In genomic region chr8:72646768-72647143, GRCm38 (mm10) we compare ENCODE assay signal across 10 mouse cellular contexts. TPM values are rescaled to one million over a fixed set of nuclear protein-coding genes. Genes with fewer than 3 reads are reported as not detected.
DNase-seq lines count a peak whose midpoint lies in the region; ATAC-seq and TF ChIP-seq lines count a peak whose summit lies in the region.
"Had no signal": no experiment of that assay in that cellular context is flagged by ENCODE, and none has a peak within 500 bp of the region (broad histone marks: within the 10 kb centered on the region; RNA-seq: fewer than 3 reads in every experiment).

No protein-coding gene starts in this region.

- peak overlapping the region; percentile 20 for H3K4me3 ChIP-seq in cerebellum, adult 2 months (replicated peaks; ENCODE audit: insufficient read depth, low read depth, low read length)
- no peak overlapping the region for H3K4me3 ChIP-seq in hindbrain, embryonic 12.5 days
- no peak overlapping the region for H3K4me3 ChIP-seq in hindbrain, embryonic 11.5 days (ENCODE audit: low read depth, low read length)
- peak overlapping the region; percentile 17 for H3K4me3 ChIP-seq in cortical plate, adult 2 months (ENCODE audit: insufficient read depth, low read length)
- no peak overlapping the region for H3K4me3 ChIP-seq in midbrain, embryonic 16.5 days (ENCODE audit: low read depth, low read length)
- H3K4me3 ChIP-seq: limb, embryonic 10.5 days had no signal

- H3K4me2 ChIP-seq in hindbrain, embryonic 12.5 days (replicated peaks): 0 out of 2 replicates have a peak overlapping the region, but pooled peaks have one; percentile 8
- no peak overlapping the region for H3K4me2 ChIP-seq in hindbrain, embryonic 11.5 days (replicated peaks; ENCODE audit: low read depth, low read length)
- H3K4me2 ChIP-seq in midbrain, embryonic 16.5 days (ENCODE audit: low read length): 0 out of 2 replicates have a peak overlapping the region, but pooled peaks have one; percentile 5

- no peak for TF ChIP-seq POLR2A in cerebellum, adult 2 months (IDR thresholded peaks at IDR 0.05; ENCODE audit: borderline replicate concordance, insufficient read depth, low read length)
- no peak for TF ChIP-seq POLR2A in cortical plate, adult 2 months (IDR thresholded peaks at IDR 0.05; ENCODE audit: extremely low read depth, insufficient read depth, low read length)

- H3K4me1 ChIP-seq in cerebellum, adult 2 months (ENCODE audit: control insufficient read depth, insufficient read depth, low read length): 0 out of 2 replicates have a peak, but pooled peaks cover 4% of the 10 kb centered on the region
- H3K4me1 ChIP-seq in hindbrain, embryonic 12.5 days: peaks cover 10% of the 10 kb centered on the region; the same call in 1 of the 2 replicates
- H3K4me1 ChIP-seq in hindbrain, embryonic 11.5 days (replicated peaks; ENCODE audit: control insufficient read depth, insufficient read depth, low read length): no peaks in the 10 kb centered on the region
- peaks cover 2% of the 10 kb centered on the region for H3K4me1 ChIP-seq in cortical plate, adult 2 months (ENCODE audit: control insufficient read depth, insufficient read depth, low read length)
- no peaks in the 10 kb centered on the region for H3K4me1 ChIP-seq in midbrain, embryonic 16.5 days (ENCODE audit: control insufficient read depth, insufficient read depth, low read length)

- no peak overlapping the region for H3K9ac ChIP-seq in hindbrain, embryonic 12.5 days
- no peak overlapping the region for H3K9ac ChIP-seq in hindbrain, embryonic 11.5 days (ENCODE audit: low read depth, low read length)
- no peak overlapping the region for H3K9ac ChIP-seq in midbrain, embryonic 16.5 days (ENCODE audit: low read depth, low read length)
- H3K9ac ChIP-seq: liver, postnatal 0 days had no signal

- no peak overlapping the region for H3K27ac ChIP-seq in cerebellum, adult 2 months (ENCODE audit: insufficient read depth, low read length)
- H3K27ac ChIP-seq in hindbrain, embryonic 12.5 days: peak overlapping the region; percentile 73
- H3K27ac ChIP-seq in hindbrain, embryonic 11.5 days (ENCODE audit: low read depth, low read length): no peak overlapping the region
- peak overlapping the region; percentile 57 for H3K27ac ChIP-seq in cortical plate, adult 2 months (ENCODE audit: insufficient read depth, low read length)
- H3K27ac ChIP-seq in midbrain, embryonic 16.5 days (ENCODE audit: low read length): peak overlapping the region; percentile 58
- H3K27ac ChIP-seq: limb, embryonic 10.5 days had no signal

- H3K36me3 ChIP-seq in hindbrain, embryonic 12.5 days: no peaks in the 10 kb centered on the region
- H3K36me3 ChIP-seq in hindbrain, embryonic 11.5 days (ENCODE audit: control insufficient read depth, insufficient read depth, low read length): no peaks in the 10 kb centered on the region
- H3K36me3 ChIP-seq in midbrain, embryonic 16.5 days (ENCODE audit: control insufficient read depth, insufficient read depth, low read length): no peaks in the 10 kb centered on the region
- H3K36me3 ChIP-seq: limb, embryonic 10.5 days had no signal

- DNase-seq in cerebellum, adult 2 months: no peak
- no peak for DNase-seq in cerebellum, adult 11 months
- DNase-seq in hindbrain, embryonic 11.5 days (ENCODE audit: low spot score): no peak
- no peak for DNase-seq in left cerebral cortex, adult 18-20 months (ENCODE audit: low spot score in 2 of 2)
- DNase-seq in spleen, postnatal 14 days (ENCODE audit: low spot score in 2 of 2): no peak

- ATAC-seq in hindbrain, embryonic 12.5 days (ENCODE audit: low FRiP score): peak; percentile 41; the same call in 1 of the 2 replicates
- ATAC-seq in hindbrain, embryonic 11.5 days (ENCODE audit: low FRiP score): no peak
- peak; percentile 56 for ATAC-seq in midbrain, embryonic 16.5 days

- no peaks in the 10 kb centered on the region; the same call in 1 of the 2 replicates for H3K9me3 ChIP-seq in hindbrain, embryonic 12.5 days (replicated peaks)
- H3K9me3 ChIP-seq in hindbrain, embryonic 11.5 days (ENCODE audit: control insufficient read depth, low read length): no peaks in the 10 kb centered on the region
- H3K9me3 ChIP-seq in midbrain, embryonic 16.5 days (replicated peaks; ENCODE audit: control insufficient read depth, low read length, poor library complexity, severe bottlenecking): no peaks in the 10 kb centered on the region
- H3K9me3 ChIP-seq: limb, embryonic 10.5 days had no signal

- WGBS in cerebellum, adult 2 months: 10% methylated on average over 5 of the region's 5 CpGs
- 74% methylated on average over 5 of the region's 5 CpGs for WGBS in hindbrain, embryonic 12.5 days
- WGBS in hindbrain, embryonic 11.5 days: 82% methylated on average over 5 of the region's 5 CpGs
- 68% methylated on average over 5 of the region's 5 CpGs for WGBS in midbrain, embryonic 16.5 days

- no peak for TF ChIP-seq CTCF in cerebellum, adult 2 months (IDR thresholded peaks at IDR 0.05; ENCODE audit: borderline replicate concordance, insufficient read depth, low read depth, low read length)
- no peak for TF ChIP-seq CTCF in cortical plate, adult 2 months (IDR thresholded peaks at IDR 0.05; ENCODE audit: extremely low read depth, insufficient read depth, low read length)

- no peaks in the 10 kb centered on the region for H3K27me3 ChIP-seq in cerebellum, adult 2 months (ENCODE audit: control insufficient read depth, insufficient read depth, low read length)
- H3K27me3 ChIP-seq in hindbrain, embryonic 12.5 days: no peaks in the 10 kb centered on the region
- no peaks in the 10 kb centered on the region for H3K27me3 ChIP-seq in hindbrain, embryonic 11.5 days (ENCODE audit: control insufficient read depth, insufficient read depth, low read length)
- no peaks in the 10 kb centered on the region for H3K27me3 ChIP-seq in midbrain, embryonic 16.5 days (ENCODE audit: control insufficient read depth, insufficient read depth, low read depth, low read length)

RNA-seq across cellular contexts. Expression of gene Nwd1, which starts 0.2 kb away (rescaled TPM):
- polyA plus RNA-seq in cerebellum, adult 2 months (2012; rRNA removed): 21.2 and 21.6 TPM in 2 replicates
- 0.64 and 0.68 TPM in 2 replicates for polyA plus RNA-seq in hindbrain, embryonic 12.5 days (2016; fragmentation: Nextera tagmentation; extraction: Ambion mirVana)
- polyA plus RNA-seq in hindbrain, embryonic 11.5 days (2014; fragmentation: Nextera tagmentation; extraction: Ambion mirVana): 0.03 TPM in 1 of 2 replicates, not detected in the other
- 17.7 and 19.2 TPM in 2 replicates for polyA plus RNA-seq in cortical plate, adult 2 months (2012; rRNA removed)
- polyA plus RNA-seq in midbrain, embryonic 16.5 days (2015; fragmentation: Nextera tagmentation; extraction: Ambion mirVana): 1.4 and 2.5 TPM in 2 replicates
- total RNA-seq in left cerebral cortex, adult 18-20 months (2021): 10 to 100 TPM; 37.6 to 40.9 TPM
- polyA plus RNA-seq: limb, embryonic 10.5 days; liver, postnatal 0 days had no signal

Comparison
In these comparisons a context has a peak if more than half of its experiments do, and no peak if none do; other contexts are left out.
1. H3K27ac ChIP-seq: peak in hindbrain, embryonic 12.5 days (single experiment), cortical plate, adult 2 months (single experiment) and midbrain, embryonic 16.5 days (single experiment); none in cerebellum, adult 2 months (single experiment) and hindbrain, embryonic 11.5 days (single experiment).
2. H3K4me3 ChIP-seq: peak in cerebellum, adult 2 months (single experiment) and cortical plate, adult 2 months (single experiment); none in hindbrain, embryonic 12.5 days (single experiment), hindbrain, embryonic 11.5 days (single experiment) and midbrain, embryonic 16.5 days (single experiment).